In the genomic region with DNA sequence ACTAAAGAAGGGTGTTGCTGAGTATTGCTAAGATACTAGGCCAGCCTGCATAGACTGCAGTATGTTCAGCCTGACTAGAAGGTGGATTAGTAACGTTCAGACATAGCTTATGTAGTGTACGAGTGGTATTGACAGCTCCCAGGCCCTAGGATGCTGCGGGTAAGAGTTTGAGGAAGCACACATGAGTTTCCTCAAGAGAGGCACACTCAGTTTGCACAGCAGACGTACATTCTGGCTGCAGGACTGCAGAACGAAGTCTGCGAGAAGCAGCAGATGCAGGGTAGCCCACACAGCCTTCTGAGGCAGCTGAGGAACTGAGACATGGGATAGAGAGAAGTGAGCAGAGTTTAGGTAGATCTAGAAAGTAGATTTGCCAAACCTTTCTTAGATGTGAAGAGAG, we compare ENCODE assay signal across 25 mouse cellular contexts. TPM values are rescaled to one million over a fixed set of nuclear protein-coding genes. Genes with fewer than 3 reads are reported as not detected.
A peak's percentile ranks its signal among the peaks of the same experiment; 100 is the strongest.
DNase-seq lines count a peak whose midpoint lies in the region; ATAC-seq lines count a peak whose summit lies in the region.
"Had no signal": no experiment of that assay in that cellular context is flagged by ENCODE, and none has a peak within 500 bp of the region (broad histone marks: within the 10 kb centered on the region; RNA-seq: fewer than 3 reads in every experiment).

No protein-coding gene starts in this region.

- H3K4me3 ChIP-seq in intestine, embryonic 16.5 days (ENCODE audit: low read length) = no peak overlapping the region
- no peak overlapping the region for H3K4me3 ChIP-seq in intestine, embryonic 15.5 days (replicated peaks)
- H3K4me3 ChIP-seq: embryonic facial prominence, embryonic 15.5 days; heart, embryonic 10.5 days; liver, embryonic 13.5 days; myocyte; neural tube, embryonic 13.5 days; stomach, embryonic 15.5 days had no signal

- intact Hi-C loops in left cerebral cortex, postnatal 36 days (cut with DNase I) = no loop called here

- peak; percentile 55 for DNase-seq in right cerebral cortex, adult 18-20 months
- DNase-seq in right cerebral cortex, postnatal 10 days (ENCODE audit: low spot score in 2 of 2) = no peak
- no peak for DNase-seq in adrenal gland, adult 2 months
- no peak for DNase-seq in left cerebral cortex, postnatal 36 days (ENCODE audit: low spot score in 2 of 2)
- DNase-seq: adrenal gland, adult 8-10 months; cerebellum, adult 2 months; gastrocnemius, postnatal 25 days; kidney, postnatal 14 days; layer of hippocampus, postnatal 36 days; liver, embryonic 13.5 days; lung, adult 2 months; lung, postnatal 14 days; spleen, adult 18-20 months had no signal

- H3K27me3 ChIP-seq in intestine, embryonic 16.5 days (replicated peaks; ENCODE audit: control insufficient read depth, insufficient read depth, low read length) = no peaks in the 10 kb centered on the region
- H3K27me3 ChIP-seq in intestine, embryonic 15.5 days (replicated peaks) = no peaks in the 10 kb centered on the region
- H3K27me3 ChIP-seq: embryonic facial prominence, embryonic 15.5 days; liver, embryonic 13.5 days; neural tube, embryonic 13.5 days; stomach, embryonic 15.5 days had no signal

- 0 out of 2 replicates have a peak, but pooled peaks have one; percentile 11 for ATAC-seq in intestine, embryonic 16.5 days
- ATAC-seq in intestine, embryonic 15.5 days = no peak; the same call in 1 of the 2 replicates
- peak; percentile 55; the same call in 1 of the 2 replicates for ATAC-seq in granulocyte monocyte progenitor cell, adult 5-6 weeks (replicated peaks; ENCODE audit: poor library complexity, severe bottlenecking)
- ATAC-seq in neutrophil, adult 5-6 weeks (ENCODE audit: extremely low read depth, insufficient number of reproducible peaks, low FRiP score, poor library complexity, severe bottlenecking) = 0 out of 2 replicates have a peak, but pooled peaks have one; percentile 3
- ATAC-seq: forebrain, embryonic 16.5 days; hindbrain, postnatal 0 days; midbrain, embryonic 16.5 days had no signal

- no peaks in the 10 kb centered on the region for H3K9me3 ChIP-seq in intestine, embryonic 16.5 days (ENCODE audit: control insufficient read depth, low read length)
- no peaks in the 10 kb centered on the region for H3K9me3 ChIP-seq in intestine, embryonic 15.5 days
- H3K9me3 ChIP-seq: embryonic facial prominence, embryonic 15.5 days; heart, embryonic 10.5 days; liver, embryonic 13.5 days; neural tube, embryonic 13.5 days; stomach, embryonic 15.5 days had no signal

- H3K36me3 ChIP-seq in intestine, embryonic 16.5 days (ENCODE audit: control insufficient read depth, insufficient read depth, low read length) = no peaks in the 10 kb centered on the region
- no peaks in the 10 kb centered on the region for H3K36me3 ChIP-seq in intestine, embryonic 15.5 days
- H3K36me3 ChIP-seq: embryonic facial prominence, embryonic 15.5 days; heart, embryonic 10.5 days; liver, embryonic 13.5 days; neural tube, embryonic 13.5 days; stomach, embryonic 15.5 days had no signal

- H3K9ac ChIP-seq in intestine, embryonic 16.5 days (ENCODE audit: low read depth, low read length) = no peak overlapping the region
- H3K9ac ChIP-seq in intestine, embryonic 15.5 days = no peak overlapping the region
- H3K9ac ChIP-seq: embryonic facial prominence, embryonic 15.5 days; liver, embryonic 13.5 days; neural tube, embryonic 13.5 days; stomach, embryonic 15.5 days had no signal

- 56% methylated on average over 6 of the region's 6 CpGs for WGBS in intestine, embryonic 16.5 days
- WGBS in intestine, embryonic 15.5 days = 61% methylated on average over 6 of the region's 6 CpGs

- no peak overlapping the region for H3K4me2 ChIP-seq in intestine, embryonic 16.5 days (ENCODE audit: low read depth, low read length)
- no peak overlapping the region for H3K4me2 ChIP-seq in intestine, embryonic 15.5 days (replicated peaks)
- H3K4me2 ChIP-seq: embryonic facial prominence, embryonic 15.5 days; liver, embryonic 13.5 days; neural tube, embryonic 13.5 days; stomach, embryonic 15.5 days had no signal

- peak overlapping the region; percentile 31 for H3K27ac ChIP-seq in intestine, embryonic 16.5 days (ENCODE audit: low read length)
- no peak overlapping the region for H3K27ac ChIP-seq in intestine, embryonic 15.5 days
- H3K27ac ChIP-seq: embryonic facial prominence, embryonic 15.5 days; heart, embryonic 10.5 days; hindbrain, postnatal 0 days; liver, embryonic 13.5 days; neural tube, embryonic 13.5 days had no signal

- peaks cover 44% of the 10 kb centered on the region for H3K4me1 ChIP-seq in intestine, embryonic 16.5 days (ENCODE audit: control insufficient read depth, insufficient read depth, low read length)
- H3K4me1 ChIP-seq in intestine, embryonic 15.5 days (replicated peaks) = peaks cover 34% of the 10 kb centered on the region

RNA-seq across cellular contexts. Expression of gene Snx9, which starts 26.3 kb away (rescaled TPM):
- 52.6 and 61.6 TPM in 2 replicates for polyA plus RNA-seq in intestine, embryonic 16.5 days (2015; fragmentation: Nextera tagmentation; extraction: Ambion mirVana)
- 49.8 and 55.9 TPM in 2 replicates for polyA plus RNA-seq in intestine, embryonic 15.5 days (2015; fragmentation: Nextera tagmentation; extraction: Ambion mirVana)
- 29.5 and 33.9 TPM in 2 replicates for total RNA-seq in granulocyte monocyte progenitor cell, adult 5-6 weeks (2014; fragmentation: Nextera tagmentation)
- 26.9 and 28.8 TPM in 2 replicates for total RNA-seq in granulocyte monocyte progenitor cell, adult 5-6 weeks (2017)
- 60.4 and 73.9 TPM in 2 replicates for total RNA-seq in neutrophil, adult 5-6 weeks (2017)
- 10 to 100 TPM; 48.4 to 55.9 TPM for total RNA-seq in adrenal gland, adult 2 months (2021)
- 26.0 and 28.3 TPM in 2 replicates for polyA plus RNA-seq in adrenal gland, adult 2 months (2012; rRNA removed)
- 10 to 100 TPM; 13.0 to 14.3 TPM for total RNA-seq in left cerebral cortex, postnatal 36 days (2021)
